Mouse (Mus musculus) brain, embryonic 14.5 days (tissue): Measurements from ENCODE around the gene Bpi.

Source experiments
- CTCF ChIP-seq: fragments of 200-500 bp; IDR thresholded peaks from 2 replicates; pipeline ENCODE4 v1.5.1; 2012; ENCODE audit warnings: inconsistent platforms, mild to moderate bottlenecking, moderate library complexity, borderline replicate concordance; ENCODE audit not compliant: insufficient read depth, insufficient read length; ENCODE audit errors: extremely low read depth
- POLR2A ChIP-seq: fragments of 200-500 bp; IDR thresholded peaks from 2 replicates; pipeline ENCODE4 v1.6.1; 2012; ENCODE audit warnings: mild to moderate bottlenecking, inconsistent platforms, borderline replicate concordance; ENCODE audit not compliant: poor library complexity, insufficient read depth, insufficient read length, severe bottlenecking; ENCODE audit errors: extremely low read depth

- TF ChIP-seq CTCF (no peak), POLR2A (no peak)
Observed at GRCm38 (mm10) chr2:158238101-158238500, 19.8 kb upstream of the Bpi start.
